Mouse (Mus musculus): ENCODE measurements around the gene 4930516K23Rik. TPM values are rescaled to one million over a fixed set of nuclear protein-coding genes. Genes with fewer than 3 reads are reported as not detected.

The 4930516K23Rik gene
- polyA plus RNA-seq, 1 experiment from 2014 or later: not detected

GRCm38 (mm10) chr7:104052566-104052965 is 8.7 kb downstream of the 4930516K23Rik start, which contains the start of gene Olfr642:
Olfr642 (minus strand) TSS chr7:104052666.
- Histone ChIP-seq H3K4me3 (replicated peaks; ENCODE audit: low read depth, low read length) (no peak within 1 kb of the TSS), H3K4me2 (ENCODE audit: low read length) (no peak within 1 kb of the TSS), H3K27me3 (ENCODE audit: insufficient read depth, low read length) (no peaks in the 10 kb centered on the region), H3K36me3 (ENCODE audit: insufficient read depth, low read length) (no peaks in the 10 kb centered on the region), H3K9me3 (replicated peaks; ENCODE audit: low read length) (no peaks in the 10 kb centered on the region), H3K4me1 (replicated peaks; ENCODE audit: insufficient read depth, low read length) (no peaks in the 10 kb centered on the region), H3K27ac (no peak within 1 kb of the TSS), H3K9ac (ENCODE audit: low read depth, low read length) (no peak within 1 kb of the TSS)
- DNase-seq (ENCODE audit: low spot score): no peak
- TF ChIP-seq CTCF (IDR thresholded peaks at IDR 0.05; ENCODE audit: low read depth): no peak
- ATAC-seq (replicated peaks; ENCODE audit: low FRiP score, low read depth): no peak
- WGBS: 84% methylated on average over 1 of the region's 1 CpGs

- DNase-seq (ENCODE audit: low spot score) (no peak), ATAC-seq (replicated peaks; ENCODE audit: low FRiP score, low read depth) (no peak)
- Histone ChIP-seq H3K27ac (no peak overlapping the region), H3K9me3 (replicated peaks; ENCODE audit: low read length) (no peaks in the 10 kb centered on the region), H3K4me1 (replicated peaks; ENCODE audit: insufficient read depth, low read length) (no peaks in the 10 kb centered on the region), H3K4me3 (replicated peaks; ENCODE audit: low read depth, low read length) (no peak overlapping the region), H3K9ac (ENCODE audit: low read depth, low read length) (no peak overlapping the region), H3K36me3 (ENCODE audit: insufficient read depth, low read length) (no peaks in the 10 kb centered on the region), H3K27me3 (ENCODE audit: insufficient read depth, low read length) (no peaks in the 10 kb centered on the region), H3K4me2 (ENCODE audit: low read length) (no peak overlapping the region)
- 91% methylated on average over 4 of the region's 4 CpGs for WGBS
- no peak for TF ChIP-seq CTCF (IDR thresholded peaks at IDR 0.05; ENCODE audit: low read depth)
These were observed 10.5 kb downstream of the 4930516K23Rik start for GRCm38 (mm10) chr7:104050745-104051144.

DNA sequence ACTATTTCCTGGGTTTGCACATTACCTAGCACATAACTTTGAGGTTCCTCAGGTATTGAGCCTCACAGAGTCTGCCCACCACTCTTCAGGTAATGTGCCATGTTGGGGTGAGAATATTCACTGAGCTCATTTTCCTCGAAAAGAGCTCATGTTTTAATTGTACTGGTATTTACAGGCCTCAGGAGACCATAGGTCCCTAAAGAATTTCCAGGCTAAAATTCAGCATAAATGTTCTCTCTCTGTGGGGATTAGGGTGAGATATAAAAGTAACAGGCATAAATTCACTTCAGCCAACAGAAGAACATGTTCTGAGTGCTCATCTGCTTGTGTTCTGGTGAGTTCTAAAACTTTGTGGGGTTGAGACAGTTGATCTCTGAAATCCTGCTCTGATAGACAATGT is 26.1 kb downstream of the 4930516K23Rik start, which contains the start of gene Olfr641:
TSS of gene Olfr641 (plus strand) at position 301 of the 400 bp plus-strand sequence.
- 71% methylated on average over 1 of the region's 1 CpGs for WGBS
- ATAC-seq (replicated peaks; ENCODE audit: low FRiP score, low read depth) (no peak), DNase-seq (ENCODE audit: low spot score) (no peak)
- Histone ChIP-seq H3K4me3 (replicated peaks; ENCODE audit: low read depth, low read length) (no peak within 1 kb of the TSS), H3K27me3 (ENCODE audit: insufficient read depth, low read length) (no peaks in the 10 kb centered on the region), H3K4me2 (ENCODE audit: low read length) (no peak within 1 kb of the TSS), H3K9ac (ENCODE audit: low read depth, low read length) (no peak within 1 kb of the TSS), H3K4me1 (replicated peaks; ENCODE audit: insufficient read depth, low read length) (no peaks in the 10 kb centered on the region), H3K27ac (no peak within 1 kb of the TSS), H3K9me3 (replicated peaks; ENCODE audit: low read length) (no peaks in the 10 kb centered on the region), H3K36me3 (ENCODE audit: insufficient read depth, low read length) (no peaks in the 10 kb centered on the region)
- no peak for TF ChIP-seq CTCF (IDR thresholded peaks at IDR 0.05; ENCODE audit: low read depth)

DNA sequence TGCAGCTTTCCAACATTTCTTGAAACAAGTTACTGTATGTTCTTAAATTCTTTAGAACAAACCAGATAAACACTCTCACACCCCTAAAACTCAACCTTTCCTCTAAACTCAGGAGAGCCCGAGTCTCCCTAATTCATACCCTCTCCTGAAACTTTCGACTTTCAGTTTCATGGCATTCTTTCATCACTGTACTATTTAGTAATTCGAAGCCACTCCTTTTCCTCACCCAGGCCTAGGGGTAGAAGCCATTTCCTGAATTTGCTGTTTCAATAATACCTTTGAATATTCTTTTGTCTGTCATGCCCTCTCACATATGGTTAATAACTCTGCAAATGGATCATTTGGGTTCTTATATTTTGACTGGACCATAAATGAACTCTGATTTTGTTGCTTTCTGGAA is 34.3 kb downstream of the 4930516K23Rik start:
- no peak overlapping the region for H3K4me3 ChIP-seq (replicated peaks; ENCODE audit: low read depth, low read length)
- no peak for TF ChIP-seq CTCF (IDR thresholded peaks at IDR 0.05; ENCODE audit: low read depth)
- H3K4me1 ChIP-seq (replicated peaks; ENCODE audit: insufficient read depth, low read length): no peaks in the 10 kb centered on the region
- no peak overlapping the region for H3K9ac ChIP-seq (ENCODE audit: low read depth, low read length)
- H3K36me3 ChIP-seq (ENCODE audit: insufficient read depth, low read length): no peaks in the 10 kb centered on the region
- H3K27me3 ChIP-seq (ENCODE audit: insufficient read depth, low read length): no peaks in the 10 kb centered on the region
- ATAC-seq (replicated peaks; ENCODE audit: low FRiP score, low read depth): no peak
- 78% methylated on average over 3 of the region's 3 CpGs for WGBS
- no peak overlapping the region for H3K27ac ChIP-seq
- H3K4me2 ChIP-seq (ENCODE audit: low read length): no peak overlapping the region
- no peaks in the 10 kb centered on the region for H3K9me3 ChIP-seq (replicated peaks; ENCODE audit: low read length)
- DNase-seq (ENCODE audit: low spot score): no peak

DNA sequence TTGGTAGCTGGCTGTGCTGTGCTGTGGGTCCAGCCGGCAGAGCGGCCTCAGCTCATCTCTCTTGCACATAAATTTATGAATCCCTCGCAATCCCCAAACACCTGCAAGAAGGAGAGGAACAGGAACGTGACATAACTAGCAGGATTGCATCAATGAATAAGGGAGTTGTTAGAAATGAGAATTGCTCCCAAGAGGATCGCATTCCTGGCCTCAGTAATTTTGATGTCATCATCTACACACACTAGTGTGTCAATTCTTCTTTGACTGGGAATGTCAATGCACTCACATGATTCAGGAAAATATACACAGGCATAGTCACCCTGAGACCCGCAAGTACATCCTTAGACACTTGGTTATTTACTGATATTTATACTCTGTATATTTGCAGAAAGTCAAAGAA is 35.8 kb downstream of the 4930516K23Rik start, which contains the start of gene Olfr640:
TSS of gene Olfr640 (minus strand) at position 101 of the 400 bp plus-strand sequence.
- WGBS: 76% methylated on average over 6 of the region's 6 CpGs
- DNase-seq (ENCODE audit: low spot score) (no peak), ATAC-seq (replicated peaks; ENCODE audit: low FRiP score, low read depth) (no peak)
- no peaks in the 10 kb centered on the region for H3K27me3 ChIP-seq (ENCODE audit: insufficient read depth, low read length)
- no peak within 1 kb of the TSS for H3K27ac ChIP-seq
- no peak for TF ChIP-seq CTCF (IDR thresholded peaks at IDR 0.05; ENCODE audit: low read depth)
- no peaks in the 10 kb centered on the region for H3K4me1 ChIP-seq (replicated peaks; ENCODE audit: insufficient read depth, low read length)
- no peaks in the 10 kb centered on the region for H3K36me3 ChIP-seq (ENCODE audit: insufficient read depth, low read length)
- H3K4me3 ChIP-seq (replicated peaks; ENCODE audit: low read depth, low read length): no peak within 1 kb of the TSS
- no peaks in the 10 kb centered on the region for H3K9me3 ChIP-seq (replicated peaks; ENCODE audit: low read length)
- H3K9ac ChIP-seq (ENCODE audit: low read depth, low read length): no peak within 1 kb of the TSS
- H3K4me2 ChIP-seq (ENCODE audit: low read length): no peak within 1 kb of the TSS

DNA sequence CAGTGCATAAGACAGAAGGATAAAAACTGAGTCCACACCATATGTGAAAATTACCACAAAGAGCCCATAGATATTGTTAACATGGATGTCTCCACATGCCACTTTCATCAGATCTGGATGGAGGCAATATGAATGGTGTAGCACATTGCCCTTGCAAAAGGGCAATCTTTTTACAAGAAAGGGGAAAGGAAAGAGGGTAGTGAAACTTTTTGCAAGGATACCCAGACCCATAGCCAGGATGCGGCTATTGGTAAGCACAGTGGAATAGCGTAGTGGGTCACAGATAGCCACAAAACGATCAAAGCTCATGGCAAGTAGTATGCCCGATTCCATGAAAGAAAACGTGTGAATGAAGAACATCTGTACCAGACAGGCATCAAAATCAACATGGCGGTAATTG is 39.6 kb downstream of the 4930516K23Rik start:
- ATAC-seq (replicated peaks; ENCODE audit: low FRiP score, low read depth) (no peak), DNase-seq (ENCODE audit: low spot score) (no peak)
- Histone ChIP-seq H3K9me3 (replicated peaks; ENCODE audit: low read length) (no peaks in the 10 kb centered on the region), H3K27me3 (ENCODE audit: insufficient read depth, low read length) (no peaks in the 10 kb centered on the region), H3K4me1 (replicated peaks; ENCODE audit: insufficient read depth, low read length) (no peaks in the 10 kb centered on the region), H3K36me3 (ENCODE audit: insufficient read depth, low read length) (no peaks in the 10 kb centered on the region), H3K4me2 (ENCODE audit: low read length) (no peak overlapping the region), H3K4me3 (replicated peaks; ENCODE audit: low read depth, low read length) (no peak overlapping the region), H3K27ac (no peak overlapping the region), H3K9ac (ENCODE audit: low read depth, low read length) (no peak overlapping the region)
- 89% methylated on average over 6 of the region's 6 CpGs for WGBS
- no peak for TF ChIP-seq CTCF (IDR thresholded peaks at IDR 0.05; ENCODE audit: low read depth)

DNA sequence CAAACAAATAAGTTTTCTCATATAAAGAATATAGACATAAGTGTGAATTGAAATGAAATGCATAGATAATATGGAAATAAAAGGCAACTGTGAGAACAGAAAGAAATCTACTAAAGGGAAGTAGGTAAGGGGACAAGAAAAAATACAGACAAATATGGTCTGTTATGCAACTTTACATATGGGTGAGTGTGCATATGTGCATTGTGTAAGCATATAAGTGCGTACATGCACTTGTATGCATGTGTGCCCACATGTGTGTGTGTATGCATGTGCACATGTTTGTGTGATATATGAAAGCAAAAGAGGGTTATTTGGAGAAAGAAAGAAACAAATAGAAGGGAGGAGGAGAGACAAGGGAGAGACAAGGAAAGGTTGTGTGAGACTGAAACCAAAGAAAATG is 42.3 kb downstream of the 4930516K23Rik start:
- Histone ChIP-seq H3K4me3 (replicated peaks; ENCODE audit: low read depth, low read length) (no peak overlapping the region), H3K9ac (ENCODE audit: low read depth, low read length) (no peak overlapping the region), H3K4me1 (replicated peaks; ENCODE audit: insufficient read depth, low read length) (no peaks in the 10 kb centered on the region), H3K27me3 (ENCODE audit: insufficient read depth, low read length) (no peaks in the 10 kb centered on the region), H3K27ac (no peak overlapping the region), H3K9me3 (replicated peaks; ENCODE audit: low read length) (no peaks in the 10 kb centered on the region), H3K4me2 (ENCODE audit: low read length) (no peak overlapping the region), H3K36me3 (ENCODE audit: insufficient read depth, low read length) (no peaks in the 10 kb centered on the region)
- no peak for ATAC-seq (replicated peaks; ENCODE audit: low FRiP score, low read depth)
- TF ChIP-seq CTCF (IDR thresholded peaks at IDR 0.05; ENCODE audit: low read depth): no peak
- 74% methylated on average over 1 of the region's 1 CpGs for WGBS
- DNase-seq (ENCODE audit: low spot score): no peak
